Mouse (Mus musculus) stomach, postnatal 0 days (tissue): ENCODE data around the gene Hist3h2ba.

ENCODE experiments used
- CTCF ChIP-seq: IDR thresholded peaks from 2 replicates; pipeline ENCODE4 v1.5.1; 2016; ENCODE audit warnings: antibody characterized with exemption, low read depth, mild to moderate bottlenecking, moderate library complexity
- EP300 ChIP-seq: optimal IDR thresholded peaks from 2 replicates; pipeline ENCODE3; 2016; ENCODE audit warnings: antibody characterized with exemption

DNA sequence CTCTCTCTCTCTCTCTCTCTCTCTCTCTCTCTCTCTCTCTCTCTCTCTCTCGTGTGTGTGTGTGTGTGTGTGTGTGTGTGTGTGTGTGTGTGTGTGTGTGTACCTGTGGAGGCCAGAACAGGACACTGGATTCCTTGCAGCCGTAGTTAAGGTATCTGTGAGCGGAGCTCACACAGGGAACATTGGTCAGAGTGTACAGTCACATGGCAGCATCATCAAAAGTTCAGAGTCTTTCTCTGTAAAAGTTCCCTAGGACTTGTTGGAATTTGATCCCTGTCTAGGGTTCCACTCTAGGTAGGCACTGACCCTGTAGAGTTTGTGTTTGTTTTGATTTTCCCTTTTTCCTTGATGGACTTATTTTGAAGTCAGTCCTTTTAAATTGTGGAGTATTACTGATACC is 22.1 kb upstream of the Hist3h2ba start:
- TF ChIP-seq CTCF: no peak
- TF ChIP-seq EP300: no peak
